Mouse (Mus musculus) kidney, postnatal 36 days (tissue): ENCODE results near the gene Pitpnc1.

ENCODE experiments used
- DNase-seq, 2 experiments: peaks; one replicate each; pipeline ENCODE4 v3.0.0; 2021 to 2022; ENCODE audit warnings: mixed read lengths in 2 of 2

Pitpnc1 gene

DNA sequence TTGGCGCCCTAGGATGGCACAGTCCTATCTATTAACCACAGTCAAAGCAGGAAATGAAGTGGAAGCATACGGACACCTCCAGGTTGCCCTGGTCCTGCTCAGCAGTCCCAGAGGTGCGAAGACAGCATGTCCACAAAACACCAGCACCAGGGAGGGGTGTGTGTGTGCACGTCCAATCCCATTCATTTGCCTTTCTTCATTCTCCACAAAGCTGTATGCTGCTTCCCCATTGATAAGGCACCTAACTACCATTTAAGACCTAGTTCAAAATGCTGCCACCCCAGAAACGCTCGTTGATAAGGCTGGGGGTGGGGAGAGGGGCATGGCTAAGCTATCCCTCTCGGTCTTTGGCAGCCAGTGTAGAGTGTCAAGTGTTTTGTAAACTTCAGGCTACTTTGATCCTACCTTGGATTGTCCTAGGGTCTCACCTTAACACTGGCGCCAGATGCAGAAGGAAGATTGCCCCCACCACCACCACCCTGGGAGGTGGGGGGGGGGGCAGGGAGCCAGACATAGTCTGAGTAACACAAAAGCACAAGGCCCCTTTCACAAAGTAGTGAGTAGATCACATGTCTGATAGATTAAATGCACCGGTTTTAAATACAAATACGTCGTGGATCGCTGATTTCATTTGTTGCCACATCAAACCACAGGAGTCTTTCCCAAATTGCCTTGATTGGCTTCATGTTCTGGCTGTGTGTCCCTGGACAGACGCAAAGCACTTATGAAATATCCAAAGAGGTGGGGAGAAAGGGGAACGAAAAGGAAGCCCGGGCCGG, 2.1 kb downstream of the Pitpnc1 start:
- DNase-seq, result no peak

DNA sequence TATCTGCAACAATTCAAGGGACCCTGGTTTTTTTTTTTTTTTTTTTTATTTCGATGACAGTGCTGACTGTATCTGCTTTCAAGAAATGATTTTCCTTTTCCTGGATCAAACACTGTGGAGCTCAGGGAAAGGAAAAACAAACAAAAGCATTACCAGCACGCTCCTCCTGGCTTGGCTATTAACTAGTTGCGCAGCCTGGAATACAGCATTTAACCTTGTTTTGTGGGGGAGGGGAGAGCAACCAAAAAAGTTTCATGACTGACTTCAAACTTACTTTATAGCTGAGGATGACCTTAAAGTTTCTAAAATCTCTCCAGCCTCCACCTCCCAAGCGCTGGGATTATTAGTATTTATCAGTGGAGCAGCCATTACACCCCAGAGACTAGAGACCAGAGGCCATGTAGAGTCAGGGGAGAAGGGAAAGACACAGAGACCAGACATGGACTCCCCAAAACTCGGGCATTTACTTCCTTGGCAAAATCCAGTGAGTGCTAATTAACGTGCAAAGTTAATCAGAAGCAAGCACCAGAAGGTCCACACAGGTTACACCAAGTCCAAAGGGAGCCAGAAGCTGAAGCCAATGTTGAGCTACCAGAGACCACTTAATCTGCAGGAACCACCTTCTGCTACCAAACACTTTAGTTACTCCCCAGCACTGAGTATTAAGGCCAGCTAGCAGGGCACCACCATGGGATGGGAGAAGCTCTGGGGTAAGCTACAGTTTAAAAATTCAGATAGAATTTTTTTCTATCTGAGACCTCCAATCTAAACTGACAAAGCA, 3.7 kb downstream of the Pitpnc1 start:
- peak; percentile 53 to 67 for DNase-seq

DNA sequence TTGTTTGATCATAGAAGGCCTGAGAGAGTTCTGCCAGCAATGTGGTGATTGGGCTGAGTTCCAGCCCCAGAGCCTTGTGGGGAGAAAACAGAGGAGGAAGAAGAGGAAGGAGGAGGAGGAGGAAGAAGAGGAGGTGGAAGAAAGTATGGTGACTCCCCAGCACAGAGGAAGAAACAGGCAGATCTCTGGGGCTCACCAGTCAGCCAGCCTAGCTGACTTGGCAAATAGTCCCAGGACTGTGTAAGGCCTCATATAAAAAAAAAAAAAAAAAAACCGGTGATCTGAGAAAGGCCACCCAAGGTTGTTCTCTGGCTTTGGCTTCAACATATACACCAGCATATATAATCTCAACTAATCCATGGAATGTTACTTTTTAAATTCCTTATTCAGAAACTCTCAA, 4.5 kb downstream of the Pitpnc1 start:
- DNase-seq, result peak in 1 of 2 experiments; percentile 32

DNA sequence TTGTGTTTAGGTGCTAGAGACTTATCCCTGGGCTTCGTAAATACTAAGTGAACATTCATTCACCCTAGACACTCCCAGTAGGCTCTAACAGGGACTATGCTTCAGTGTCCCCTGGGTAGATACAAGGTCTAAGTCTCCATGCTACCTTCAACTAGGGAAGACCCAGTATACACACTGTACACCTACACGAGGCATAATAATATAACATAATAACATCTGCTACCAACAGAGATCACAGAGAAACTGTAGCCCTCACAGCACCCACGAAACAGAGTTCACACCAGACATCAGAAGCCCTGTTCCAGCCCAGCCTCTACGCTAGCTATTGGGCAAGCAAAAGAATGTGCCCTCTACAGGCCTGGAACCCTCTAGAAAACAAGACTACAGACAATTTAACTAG, 5.5 kb downstream of the Pitpnc1 start:
- DNase-seq, result no peak

DNA sequence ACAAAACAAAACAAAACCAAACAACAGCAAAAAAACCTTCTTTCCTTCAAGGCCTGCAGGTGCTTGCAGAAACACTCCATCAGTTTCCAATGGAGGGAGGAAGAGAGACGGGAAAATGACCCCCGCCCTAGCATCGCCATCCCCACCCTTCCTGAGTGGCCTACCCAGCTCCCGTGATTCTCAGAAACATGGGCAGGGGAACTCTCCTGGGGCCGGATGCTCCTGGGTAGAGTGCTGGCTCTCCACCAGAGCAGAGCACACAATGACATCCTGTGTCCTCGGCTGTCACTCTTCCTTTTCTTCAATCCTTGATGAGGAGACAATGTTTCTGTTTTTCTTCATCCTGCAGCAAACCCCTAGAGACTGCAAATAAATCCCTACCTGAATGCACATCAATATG, 6.4 kb downstream of the Pitpnc1 start:
- peak; percentile 52 to 62 for DNase-seq

DNA sequence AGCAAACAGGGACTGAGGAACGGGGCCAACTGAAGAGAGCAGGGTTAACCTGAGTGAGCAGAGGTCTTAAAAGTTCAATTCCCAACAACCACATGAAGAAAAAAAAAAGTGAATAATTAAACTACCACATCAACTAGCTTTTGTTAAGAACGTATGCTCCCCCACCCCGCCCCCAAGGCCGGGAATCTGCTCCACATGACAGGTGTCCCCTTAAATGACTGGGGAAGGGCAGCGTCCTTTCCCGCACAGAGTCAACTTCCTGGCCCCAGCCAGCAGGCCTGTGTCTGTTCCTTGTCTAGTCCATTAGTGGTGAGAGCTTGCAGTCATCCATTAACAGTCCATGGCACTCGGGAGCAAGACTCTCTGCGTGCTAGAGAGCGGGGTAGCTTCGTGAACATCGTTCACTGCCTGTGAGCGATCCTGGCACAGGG, 7.2 kb downstream of the Pitpnc1 start:
- DNase-seq, result peak; percentile 68 to 77

DNA sequence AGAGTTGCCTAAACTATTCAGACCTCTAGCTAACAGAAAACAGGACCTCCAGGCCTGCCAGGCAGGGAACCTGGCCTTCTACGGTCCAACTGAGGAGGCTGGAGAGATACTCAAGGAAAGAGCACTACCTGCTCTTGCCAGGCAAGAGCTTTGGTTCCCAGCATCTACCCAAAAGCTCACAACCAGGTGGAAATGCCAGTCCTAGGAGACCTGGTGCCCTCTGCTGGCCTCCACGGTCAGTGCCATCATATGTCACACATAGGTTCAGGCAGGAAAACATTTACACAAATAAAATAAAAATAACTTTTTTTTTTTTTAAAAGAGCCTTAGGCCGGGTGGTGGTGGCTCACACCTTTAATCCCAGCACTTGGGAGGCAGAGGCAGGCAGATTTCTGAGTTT, 8.0 kb downstream of the Pitpnc1 start:
- DNase-seq, result peak in 1 of 2 experiments; percentile 51

DNA sequence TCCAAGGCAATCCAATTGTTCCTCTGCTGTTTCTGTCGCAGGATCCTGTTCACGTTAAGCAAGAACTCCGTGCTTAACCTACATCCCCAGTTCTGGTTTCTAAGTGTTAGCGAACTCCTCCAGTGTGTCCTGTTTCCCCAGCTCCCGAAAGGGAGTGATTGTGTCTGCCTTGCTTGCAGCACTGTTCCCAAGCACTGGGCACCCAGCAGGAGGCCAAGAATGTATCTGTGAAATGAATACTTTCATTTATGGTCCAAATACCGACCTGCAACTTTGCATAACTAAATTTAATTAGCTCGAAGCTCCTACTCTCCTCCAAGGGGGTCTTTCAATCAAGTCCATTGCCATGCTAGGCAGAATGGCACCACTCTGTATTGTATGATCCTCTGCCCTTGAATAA, 10.7 kb downstream of the Pitpnc1 start:
- no peak for DNase-seq

DNA sequence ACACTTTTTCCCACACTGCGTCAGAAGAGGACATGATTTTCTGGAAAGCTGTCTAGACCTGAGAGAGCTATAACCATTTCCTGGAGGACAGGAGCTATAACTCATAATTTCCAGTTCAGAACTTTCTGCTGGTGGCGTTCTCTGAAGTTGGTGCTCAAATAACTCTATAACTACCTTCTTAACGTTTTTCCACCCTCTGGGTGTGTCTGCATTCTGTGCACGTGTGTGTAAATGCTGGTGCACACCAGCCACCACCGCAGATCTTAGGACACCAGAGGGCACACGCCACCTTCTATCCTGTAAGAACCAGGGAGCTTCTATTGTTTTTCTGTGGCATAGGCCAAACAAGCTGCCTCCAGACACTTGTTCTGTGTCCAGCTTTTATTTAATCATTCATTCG, 11.5 kb downstream of the Pitpnc1 start:
- no peak for DNase-seq

DNA sequence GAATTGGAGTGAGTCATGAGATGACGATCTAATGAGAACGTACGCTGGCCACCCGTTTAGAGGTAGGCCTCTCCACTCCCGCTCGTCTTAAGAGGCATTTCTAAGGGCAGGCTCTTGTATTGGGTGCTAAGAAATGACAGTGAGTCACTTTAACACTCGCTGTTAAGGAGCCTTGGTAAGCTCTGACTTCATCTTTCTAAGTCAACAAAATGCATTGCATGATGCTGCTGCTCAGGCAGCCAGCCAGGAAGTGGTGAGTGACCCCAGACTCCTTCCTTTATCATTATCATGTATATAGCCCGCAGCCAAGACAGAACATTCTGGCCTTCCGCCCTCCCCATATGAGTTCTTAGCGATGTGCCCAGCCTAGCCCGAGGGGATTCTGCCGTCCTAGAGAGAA, 12.2 kb downstream of the Pitpnc1 start:
- DNase-seq, result no peak

DNA sequence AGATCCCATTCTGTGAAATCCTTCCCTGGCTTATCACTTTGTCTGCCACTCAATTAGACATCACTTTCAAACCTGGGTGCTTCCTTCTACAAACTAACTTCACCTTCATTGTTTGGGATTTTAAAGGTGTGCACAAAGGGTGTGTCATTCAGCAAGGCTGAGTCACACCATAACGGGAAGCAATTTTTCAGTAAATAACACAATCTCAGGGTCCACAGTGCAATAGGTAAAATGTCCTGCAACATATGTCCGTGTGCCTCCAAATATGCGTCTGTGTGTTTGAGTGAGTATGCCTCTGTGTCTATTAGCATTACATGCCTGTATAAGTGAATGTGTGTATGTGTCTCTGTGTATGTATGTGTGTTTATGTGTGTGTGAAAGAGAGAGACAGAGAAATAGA, 13.2 kb downstream of the Pitpnc1 start:
- DNase-seq, result no peak

DNA sequence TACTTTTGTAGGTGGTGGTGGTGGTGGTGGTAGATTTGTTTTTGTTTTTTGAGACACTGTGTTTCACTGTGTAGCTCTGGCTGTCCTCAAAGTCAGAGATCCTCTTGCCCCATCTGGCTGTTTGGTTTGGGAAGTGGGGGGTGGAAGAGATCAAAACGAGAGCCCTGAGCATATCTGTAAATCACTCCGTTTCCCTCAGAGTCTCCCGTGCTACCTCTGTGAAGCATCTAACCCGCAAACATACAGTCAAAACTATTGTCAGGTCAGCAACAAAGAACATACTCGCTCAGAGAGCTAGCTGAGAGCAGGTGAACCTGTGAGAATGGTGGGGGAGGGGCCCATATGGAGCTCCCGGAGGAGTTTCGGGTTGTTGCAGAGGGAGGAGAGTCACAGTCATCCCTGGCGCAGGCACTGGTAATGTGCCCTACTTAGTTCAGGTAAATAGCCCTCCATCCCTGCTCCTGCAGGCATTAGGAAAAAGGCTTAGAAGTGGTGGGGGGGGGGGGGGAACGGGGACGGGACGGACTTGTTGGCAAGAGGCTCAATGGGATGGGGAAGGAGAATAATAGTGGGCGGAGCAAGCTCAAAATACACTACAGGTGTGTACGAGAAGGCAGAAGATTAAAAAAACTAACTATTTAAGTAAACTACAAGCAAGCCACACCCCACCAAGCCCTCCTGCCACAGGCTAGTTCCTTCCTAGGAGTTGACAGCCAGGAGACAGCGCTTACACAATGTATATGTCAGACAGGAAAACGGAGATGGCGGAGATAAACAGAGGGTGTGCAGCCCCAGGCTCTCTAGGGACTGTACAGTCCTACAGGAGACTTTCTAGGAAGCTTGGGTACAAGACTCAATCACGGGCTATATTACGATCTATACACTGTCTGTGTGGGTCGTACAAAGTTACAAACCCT, 15.7 kb downstream of the Pitpnc1 start:
- DNase-seq, result peak in 1 of 2 experiments; percentile 53

DNA sequence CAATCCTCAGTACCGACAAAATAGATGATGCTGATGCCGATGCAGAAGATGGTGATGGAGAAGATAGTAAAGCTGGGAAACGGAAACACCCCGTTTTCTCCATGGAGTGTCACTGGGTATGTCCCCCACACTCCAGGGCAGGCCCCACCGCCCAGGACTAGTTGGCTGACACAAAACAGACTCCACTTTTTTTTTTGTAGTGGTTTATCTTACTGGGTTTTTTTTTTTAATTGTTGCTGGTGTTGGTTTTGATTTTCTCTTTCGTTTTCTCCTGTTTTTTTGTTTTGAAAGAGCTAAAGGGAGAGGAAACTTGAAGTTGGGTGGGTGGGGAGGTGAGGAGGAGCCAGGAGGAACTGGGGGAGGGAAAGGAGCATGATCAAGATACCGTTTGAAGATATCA, 18.4 kb downstream of the Pitpnc1 start:
- no peak for DNase-seq

DNA sequence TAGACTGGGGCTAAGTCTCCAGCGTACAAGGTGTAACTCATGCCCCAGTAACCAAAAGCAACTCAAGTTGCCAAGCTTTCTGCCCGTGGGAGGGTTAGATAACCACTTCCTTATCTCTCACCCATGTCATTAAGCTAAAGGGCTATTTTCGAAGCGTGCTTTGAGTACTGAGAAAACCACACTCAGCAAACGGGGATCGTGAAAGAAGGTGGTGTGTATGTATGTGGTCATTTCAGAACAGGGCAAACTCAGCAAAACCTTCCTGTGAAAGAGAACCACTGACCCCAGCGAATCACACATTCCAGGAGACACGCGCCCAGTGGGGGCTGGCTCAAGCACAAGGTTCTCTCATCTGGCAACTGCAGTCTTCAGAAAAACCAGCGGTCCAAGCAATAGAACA, 19.4 kb downstream of the Pitpnc1 start:
- peak; percentile 80 to 85 for DNase-seq

DNA sequence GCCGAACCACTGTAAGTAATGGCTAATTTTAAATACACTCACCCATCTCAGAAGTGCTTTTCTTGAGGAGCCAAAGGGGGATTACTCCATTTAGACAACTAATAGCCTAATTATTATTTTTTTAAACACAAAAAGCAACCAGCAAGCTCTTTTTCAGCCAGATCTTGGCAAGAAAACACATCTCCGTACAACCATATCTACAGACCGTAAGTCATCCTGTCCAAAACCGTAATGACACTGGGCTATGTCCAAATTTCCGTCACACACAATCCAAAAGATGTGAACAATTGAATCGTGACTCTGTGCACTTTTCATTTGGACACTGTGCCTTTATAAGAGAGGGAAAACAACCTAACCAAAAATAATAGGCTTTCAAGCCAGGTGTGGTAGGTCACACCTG, 20.4 kb downstream of the Pitpnc1 start:
- peak in 1 of 2 experiments; percentile 42 for DNase-seq

DNA sequence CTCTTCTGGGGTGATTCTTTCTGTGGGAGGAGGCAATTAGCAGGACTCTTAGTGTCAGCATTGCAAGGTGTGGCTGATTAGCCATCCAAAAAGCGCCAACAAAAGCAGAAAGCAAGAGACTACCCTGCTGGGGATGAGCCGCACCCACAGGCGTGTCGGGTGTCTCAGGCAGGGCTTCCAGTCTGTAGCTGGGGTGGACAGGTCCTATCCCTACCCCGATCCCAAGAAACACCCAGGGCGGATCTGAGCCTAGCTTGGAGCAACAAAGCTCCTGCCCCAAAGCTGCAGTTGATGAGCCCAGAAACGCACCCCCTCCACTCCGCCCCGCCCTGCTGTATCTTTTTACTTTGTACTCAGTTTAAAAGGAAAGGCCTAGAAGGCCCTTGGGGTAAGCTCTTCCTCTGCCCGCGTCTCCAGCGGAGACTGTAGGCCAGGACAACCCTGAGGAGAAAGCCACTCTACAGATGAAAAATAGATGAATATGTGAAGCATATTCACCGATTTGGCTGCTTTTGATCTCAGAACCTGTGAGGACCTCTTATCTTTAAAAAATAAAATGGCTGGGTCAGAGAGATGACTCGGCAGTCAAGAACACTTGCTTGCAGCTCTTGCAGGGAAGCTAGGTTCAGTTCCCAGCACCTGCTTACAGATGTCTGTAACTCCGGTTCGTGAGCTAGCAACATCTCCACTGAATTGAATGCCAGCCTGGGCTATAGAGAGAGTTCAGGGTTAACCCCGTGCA, 21.2 kb downstream of the Pitpnc1 start:
- no peak for DNase-seq

DNA sequence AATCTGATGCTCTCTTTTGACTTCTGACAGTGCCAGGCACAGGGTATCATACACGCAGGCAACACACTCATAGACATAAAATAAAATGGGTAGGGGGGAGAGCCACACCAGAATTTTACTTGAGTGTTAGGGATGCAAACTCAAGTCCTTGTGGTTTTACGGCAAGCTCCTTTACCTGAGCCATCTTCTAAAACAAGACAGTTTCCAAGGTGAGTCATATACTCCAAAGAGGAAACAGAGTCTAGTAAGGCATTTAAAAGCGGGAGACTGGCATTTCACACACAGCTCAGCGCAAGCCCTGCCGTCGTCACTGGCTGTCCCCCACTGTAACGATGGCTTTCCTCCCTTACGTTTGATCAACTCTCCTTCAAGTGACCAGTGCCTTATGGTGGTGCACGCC, 22.6 kb downstream of the Pitpnc1 start:
- no peak for DNase-seq

DNA sequence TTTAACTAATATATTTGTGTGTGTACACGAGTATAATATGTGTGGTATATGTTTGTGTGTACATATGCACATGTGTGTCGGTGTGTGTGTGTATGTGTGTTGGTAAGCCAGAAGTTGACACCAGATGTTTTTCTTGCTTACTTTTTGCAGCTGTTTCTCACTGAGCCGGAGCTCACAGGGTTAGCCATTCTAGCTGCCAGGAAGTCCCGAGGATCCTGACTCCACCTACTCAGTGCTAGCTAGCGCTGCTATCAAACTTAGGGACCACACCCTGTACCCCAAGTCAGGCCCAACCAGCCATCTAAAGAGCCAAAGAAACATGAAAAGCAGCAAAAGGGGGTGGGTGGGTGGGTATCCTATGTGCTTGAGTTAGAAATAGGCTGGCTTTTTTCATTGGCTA, 23.1 kb downstream of the Pitpnc1 start:
- no peak for DNase-seq

DNA sequence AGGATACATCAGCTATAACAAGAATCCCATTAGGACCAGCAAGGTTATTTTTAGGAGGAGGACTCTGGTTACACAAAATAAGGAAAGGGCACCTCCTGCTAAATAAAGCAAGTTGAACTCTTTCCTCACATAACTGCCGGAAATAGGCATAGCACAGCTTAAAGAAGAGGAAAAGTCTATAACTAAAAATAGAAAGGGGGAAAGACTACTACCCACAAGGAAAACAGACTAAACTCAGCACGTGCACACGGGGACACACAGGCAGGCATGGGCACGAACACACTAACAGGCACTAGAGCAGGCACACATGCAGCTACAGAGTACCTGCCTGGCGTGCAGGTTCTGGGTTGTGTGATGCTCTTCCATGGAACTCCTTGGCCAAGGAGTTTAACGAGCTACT, 23.8 kb downstream of the Pitpnc1 start:
- no peak for DNase-seq

DNA sequence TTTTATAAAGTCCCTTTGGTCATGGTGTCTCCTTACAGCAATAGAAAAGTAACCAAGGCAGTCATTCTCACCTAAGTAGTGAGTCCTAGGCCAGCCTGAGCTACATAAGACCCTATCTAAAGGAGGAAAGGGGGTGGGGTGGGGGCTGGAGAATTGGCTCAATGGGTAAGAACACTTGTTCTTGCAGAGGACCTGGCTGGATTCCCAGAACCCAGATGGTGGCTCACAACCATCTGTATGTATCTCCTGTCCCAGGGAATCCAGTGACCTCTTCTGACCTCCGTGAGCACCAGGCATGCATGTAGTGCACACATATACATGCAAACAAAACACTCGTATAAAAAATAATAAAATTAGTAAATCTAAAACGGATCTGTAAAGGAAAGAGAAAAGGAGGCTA, 24.8 kb downstream of the Pitpnc1 start:
- no peak for DNase-seq

DNA sequence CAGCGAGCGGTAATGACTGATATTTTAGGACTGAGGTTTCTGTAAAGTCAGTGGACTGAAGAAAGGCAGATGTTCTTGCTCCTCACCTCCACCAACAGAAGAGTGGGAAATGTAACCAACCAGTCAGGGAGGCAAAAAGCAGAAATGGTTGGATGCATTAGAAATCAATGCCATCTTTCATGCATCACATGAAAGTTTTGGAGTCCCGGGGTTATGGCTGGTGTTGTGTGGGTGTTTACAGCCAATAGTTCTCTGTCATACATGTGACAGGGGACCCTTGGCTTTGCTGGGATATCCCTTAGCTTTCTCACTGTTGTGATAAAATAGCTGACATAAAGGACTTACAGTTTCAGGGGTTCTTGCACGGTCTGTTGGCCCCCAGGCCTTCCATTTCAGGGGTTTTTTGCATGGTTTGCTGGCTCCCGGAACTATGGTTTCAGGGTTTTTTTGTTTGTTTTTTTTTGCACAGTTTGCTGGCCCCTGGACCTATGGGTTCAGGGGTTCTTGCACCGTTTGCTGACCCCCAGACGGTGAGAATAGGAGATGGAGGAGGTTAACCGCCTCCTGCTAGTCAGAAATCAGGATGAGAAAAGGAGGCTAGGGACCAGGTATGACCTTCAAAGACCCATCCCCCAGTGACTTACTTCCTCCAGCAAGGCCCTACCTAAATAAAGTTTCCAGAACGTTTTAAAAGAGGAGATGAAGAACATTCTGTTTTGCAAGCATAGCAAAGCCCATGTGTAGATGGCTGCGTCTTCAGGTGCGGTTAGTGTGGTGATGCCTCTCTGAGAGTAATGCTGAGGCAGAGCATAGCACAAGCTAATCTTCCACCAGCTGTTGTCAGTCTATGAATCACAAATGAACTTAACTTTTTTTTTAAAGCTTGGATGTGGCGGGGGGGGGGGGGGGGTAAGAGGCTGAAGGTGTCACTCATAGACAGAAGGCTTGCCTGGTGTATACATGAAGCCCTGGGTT, 27.1 kb downstream of the Pitpnc1 start:
- DNase-seq, result no peak
